Mouse (Mus musculus) stomach, postnatal 0 days (tissue): Measurements from ENCODE around the gene Gdf9. TPM values are rescaled to one million over a fixed set of nuclear protein-coding genes. Genes with fewer than 3 reads are reported as not detected.

Experiments
- ATAC-seq: fragments of 200-750 bp; cut with Nextera tagmentation; 2 replicates; pipeline ENCODE4 v1.8.0; 2017; ENCODE audit not compliant: low FRiP score, low TSS enrichment
- DNase-seq: peaks from one replicate; pipeline ENCODE4 v3.0.0-alpha.2; 2016; ENCODE audit warnings: low spot score
- H3K27ac ChIP-seq: fragments of 300-500 bp; sonication (generic); replicated peaks from 2 replicates; pipeline ENCODE4 v1.5.1; 2014; ENCODE audit warnings: mild to moderate bottlenecking, control low read depth
- H3K27me3 ChIP-seq: fragments of 300-500 bp; sonication (generic); 2 replicates; pipeline ENCODE4 v1.6.1; 2014; ENCODE audit warnings: low read length; ENCODE audit not compliant: control insufficient read depth, insufficient read depth
- H3K36me3 ChIP-seq: fragments of 300-500 bp; sonication (generic); 2 replicates; pipeline ENCODE4 v1.6.1; 2014; ENCODE audit warnings: low read length, mixed read lengths; ENCODE audit not compliant: control insufficient read depth, insufficient read depth
- H3K4me1 ChIP-seq: fragments of 300-500 bp; sonication (generic); replicated peaks from 2 replicates; pipeline ENCODE4 v1.6.1; 2014; ENCODE audit warnings: antibody characterized with exemption; ENCODE audit not compliant: control insufficient read depth, insufficient read depth
- H3K4me2 ChIP-seq: fragments of 300-500 bp; sonication (generic); replicated peaks from 2 replicates; pipeline ENCODE4 v1.6.1; 2014; ENCODE audit warnings: low read depth, mild to moderate bottlenecking, control low read depth, moderate library complexity
- H3K4me3 ChIP-seq: fragments of 300-500 bp; sonication (generic); 2 replicates; pipeline ENCODE4 v1.5.1; 2014; ENCODE audit warnings: low read depth, low read length, control low read depth
- H3K9ac ChIP-seq: fragments of 300-500 bp; sonication (generic); 2 replicates; pipeline ENCODE4 v1.6.1; 2014; ENCODE audit warnings: mild to moderate bottlenecking, low read length, control low read depth, mixed read lengths
- H3K9me3 ChIP-seq: fragments of 300-500 bp; sonication (generic); 2 replicates; pipeline ENCODE4 v1.6.1; 2016; ENCODE audit warnings: low read length; ENCODE audit not compliant: control insufficient read depth
- CTCF ChIP-seq: IDR thresholded peaks from 2 replicates; pipeline ENCODE4 v1.5.1; 2016; ENCODE audit warnings: antibody characterized with exemption, low read depth, mild to moderate bottlenecking, moderate library complexity
- EP300 ChIP-seq: optimal IDR thresholded peaks from 2 replicates; pipeline ENCODE3; 2016; ENCODE audit warnings: antibody characterized with exemption
- WGBS: fragments of 180-500 bp; shearing (Covaris S2); extraction: QIAGEN DNeasy Blood & Tissue Kit; methylation state at CpG from one replicate; pipeline ENCODE4 v1.1.7; 2014; 5-methylcytosine and 5-hydroxymethylcytosine counted together
- polyA plus RNA-seq: library from polyadenylated mRNA; unstranded; fragments of >200 nt; fragmentation: Nextera tagmentation; extraction: Ambion mirVana; gene quantifications from 2 replicates; pipeline ENCODE4 v1.2.1, GENCODE M21; 2015

The Gdf9 gene
- polyA plus RNA-seq, 1 experiment from 2014 or later = 0.78 TPM

DNA sequence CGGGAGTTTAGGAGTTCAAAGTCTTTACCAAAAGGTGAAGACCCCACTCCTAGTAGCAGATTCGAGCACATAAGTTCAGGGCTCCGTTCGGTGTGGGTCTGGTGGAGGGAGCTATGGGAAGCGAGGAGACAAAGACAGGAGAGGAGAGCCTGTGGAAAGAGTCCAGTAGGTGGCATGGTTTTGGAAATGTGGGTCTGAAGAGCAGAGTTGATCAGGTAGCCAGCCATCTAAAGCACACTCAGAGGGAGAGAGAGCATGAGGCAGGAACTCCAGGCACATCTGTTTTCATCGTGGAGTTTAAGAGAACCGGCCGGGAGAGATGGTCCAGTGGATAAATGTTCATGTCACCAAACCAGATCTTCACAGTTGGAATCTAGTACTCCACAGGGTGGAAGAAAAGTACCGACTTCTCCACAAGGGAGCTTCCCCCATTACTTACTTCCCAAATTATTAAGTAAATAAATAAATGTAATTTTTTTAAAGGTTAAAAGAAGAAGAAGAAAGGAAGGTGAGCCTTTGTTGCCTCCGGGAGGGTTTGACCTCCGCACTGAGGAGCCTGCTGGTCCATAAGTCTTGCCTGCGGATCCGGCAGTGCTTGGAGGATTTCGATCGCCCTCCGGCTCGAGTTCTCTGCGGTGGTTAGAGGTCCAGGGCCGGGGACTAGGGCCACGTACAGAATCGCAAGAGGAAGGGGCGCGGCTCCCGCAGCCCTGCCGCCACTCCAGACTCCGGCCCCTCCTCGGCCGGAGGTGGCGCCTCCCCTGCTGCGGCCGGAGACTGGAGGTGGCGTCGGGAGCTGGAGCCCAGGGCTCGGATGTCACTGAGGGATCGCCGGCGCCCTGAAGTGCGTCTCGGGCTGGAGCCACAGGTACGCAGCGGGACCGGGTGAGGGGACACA is 25.9 kb downstream of the Gdf9 start, which contains the start of the genes Gm10447 and Shroom1:
Gene Gm10447 (minus strand): TSS at position 637 of the 898 bp plus-strand sequence.
Gene Shroom1 (plus strand): TSS at position 732 of the 898 bp plus-strand sequence.
- H3K36me3 ChIP-seq = no peaks in the 10 kb centered on the region
- no peaks in the 10 kb centered on the region for H3K9me3 ChIP-seq
- peak within 1 kb of the TSS; percentile 63 for H3K9ac ChIP-seq
- peak within 1 kb of the TSS; percentile 95 for H3K4me2 ChIP-seq
- H3K4me3 ChIP-seq = peak within 1 kb of the TSS; percentile 52
- WGBS = 3% methylated on average over 40 of the region's 42 CpGs
- no peak for TF ChIP-seq EP300
- TF ChIP-seq CTCF = peak; percentile 66
- peak; percentile 71 for DNase-seq
- ATAC-seq = peak; percentile 79
- H3K27me3 ChIP-seq = no peaks in the 10 kb centered on the region; the same call in 1 of the 2 replicates
- H3K4me1 ChIP-seq = no peaks in the 10 kb centered on the region
- peak within 1 kb of the TSS; percentile 18; the same call in 1 of the 2 replicates for H3K27ac ChIP-seq

GRCm38 (mm10) chr11:53457372-53457954 is 26.6 kb downstream of the Gdf9 start:
- TF ChIP-seq CTCF (peak; percentile 45), EP300 (no peak)
- H3K27ac ChIP-seq = peak overlapping the region; percentile 18; the same call in 1 of the 2 replicates

GRCm38 (mm10) chr11:53458996-53459395 is 28.2 kb downstream of the Gdf9 start:
- ATAC-seq = no peak
- no peaks in the 10 kb centered on the region for H3K4me1 ChIP-seq
- no peak for TF ChIP-seq EP300
- no peak for TF ChIP-seq CTCF

More at GRCm38 (mm10) chr11:53457372-53457954, 26.6 kb downstream of the Gdf9 start:
- peak; percentile 28 for ATAC-seq
- Histone ChIP-seq H3K9me3 (no peaks in the 10 kb centered on the region), H3K9ac (peak overlapping the region; percentile 63), H3K27me3 (no peaks in the 10 kb centered on the region; the same call in 1 of the 2 replicates), H3K4me1 (no peaks in the 10 kb centered on the region), H3K4me2 (peak overlapping the region; percentile 95), H3K36me3 (no peaks in the 10 kb centered on the region), H3K4me3 (peak overlapping the region; percentile 52)
- DNase-seq = no peak
- 15% methylated on average over 21 of the region's 29 CpGs for WGBS

GRCm38 (mm10) chr11:53460192-53460591 is 29.4 kb downstream of the Gdf9 start:
- Histone ChIP-seq H3K27ac (no peak overlapping the region), H3K36me3 (no peaks in the 10 kb centered on the region), H3K4me2 (no peak overlapping the region), H3K9ac (no peak overlapping the region), H3K27me3 (peaks cover 7% of the 10 kb centered on the region; the same call in 1 of the 2 replicates), H3K9me3 (no peaks in the 10 kb centered on the region), H3K4me3 (no peak overlapping the region), H3K4me1 (no peaks in the 10 kb centered on the region)
- TF ChIP-seq EP300 (no peak), CTCF (no peak)
- ATAC-seq (no peak), DNase-seq (no peak)
- 77% methylated on average over 3 of the region's 3 CpGs for WGBS

More at GRCm38 (mm10) chr11:53458996-53459395, 28.2 kb downstream of the Gdf9 start:
- no peak overlapping the region for H3K27ac ChIP-seq
- H3K27me3 ChIP-seq = peaks cover 7% of the 10 kb centered on the region; the same call in 1 of the 2 replicates
- no peak overlapping the region for H3K4me3 ChIP-seq
- no peaks in the 10 kb centered on the region for H3K9me3 ChIP-seq
- H3K9ac ChIP-seq = no peak overlapping the region
- no peaks in the 10 kb centered on the region for H3K36me3 ChIP-seq
- DNase-seq = no peak
- 65% methylated on average over 3 of the region's 3 CpGs for WGBS
- H3K4me2 ChIP-seq = no peak overlapping the region

DNA sequence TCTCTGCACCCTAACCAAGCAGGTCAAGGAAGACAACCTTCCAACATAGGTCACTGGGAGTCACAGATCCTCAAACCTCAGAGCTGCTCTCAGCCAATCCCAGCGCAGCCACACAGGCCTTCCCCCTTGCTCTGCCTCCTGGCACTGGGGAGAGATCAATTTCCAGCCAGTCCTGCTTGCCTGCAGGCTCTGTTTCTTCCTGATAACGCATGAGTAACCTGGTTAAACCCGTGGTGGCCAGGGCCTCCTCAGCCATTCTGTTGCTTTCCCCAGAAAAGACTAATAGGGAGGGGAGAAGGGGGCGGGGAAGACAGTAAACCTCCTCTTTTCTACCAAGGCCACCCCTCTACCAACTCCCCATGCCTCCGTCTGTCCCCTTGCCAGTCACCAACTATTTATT is 30.9 kb downstream of the Gdf9 start:
- no peaks in the 10 kb centered on the region for H3K9me3 ChIP-seq
- no peaks in the 10 kb centered on the region for H3K36me3 ChIP-seq
- no peak for TF ChIP-seq EP300
- TF ChIP-seq CTCF = no peak
- no peak overlapping the region for H3K9ac ChIP-seq
- H3K4me3 ChIP-seq = no peak overlapping the region
- peak; percentile 28 for ATAC-seq
- peaks cover 9% of the 10 kb centered on the region for H3K27me3 ChIP-seq
- H3K4me1 ChIP-seq = no peaks in the 10 kb centered on the region
- H3K27ac ChIP-seq = no peak overlapping the region
- WGBS = 33% methylated on average over 5 of the region's 5 CpGs
- peak; percentile 52 for DNase-seq
- H3K4me2 ChIP-seq = no peak overlapping the region
